Comparison of ENCODE assay signal across 23 mouse cellular contexts in the genomic region with DNA sequence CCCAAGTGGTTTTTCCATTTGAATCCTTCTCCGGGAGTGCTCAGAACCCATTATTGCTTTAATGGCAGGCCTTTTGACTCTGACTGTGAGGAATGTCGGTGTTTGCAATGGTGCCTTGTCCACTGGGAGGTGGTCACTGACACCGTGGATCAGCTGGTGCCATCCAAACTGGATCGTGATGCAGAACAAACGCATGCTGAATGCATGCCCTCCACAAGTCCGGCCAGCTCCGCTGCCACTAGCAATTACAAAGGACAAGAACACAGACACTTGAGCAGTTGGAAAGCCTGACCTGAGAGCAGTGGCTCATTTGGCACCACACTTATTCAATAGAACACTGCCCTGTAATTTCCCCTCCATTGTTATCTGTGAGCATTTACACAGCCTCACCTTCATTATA. TPM values are rescaled to one million over a fixed set of nuclear protein-coding genes. Genes with fewer than 3 reads are reported as not detected.
"Had no signal": no experiment of that assay in that cellular context is flagged by ENCODE, and none has a peak within 500 bp of the region (broad histone marks: within the 10 kb centered on the region; RNA-seq: fewer than 3 reads in every experiment).

No protein-coding gene starts in this region.

- H3K9me3 ChIP-seq: kidney, embryonic 15.5 days; limb, embryonic 12.5 days; limb, embryonic 15.5 days; midbrain, embryonic 12.5 days; midbrain, embryonic 15.5 days; neural tube, embryonic 13.5 days had no signal

- H3K9ac ChIP-seq: kidney, embryonic 15.5 days; limb, embryonic 12.5 days; limb, embryonic 15.5 days; liver, embryonic 14.5 days; liver, postnatal 0 days; lung, embryonic 14.5 days; midbrain, embryonic 12.5 days; midbrain, embryonic 15.5 days; neural tube, embryonic 13.5 days had no signal

- H3K4me3 ChIP-seq: kidney, embryonic 15.5 days; limb, embryonic 12.5 days; limb, embryonic 15.5 days; midbrain, embryonic 12.5 days; midbrain, embryonic 15.5 days; myocyte; neural tube, embryonic 13.5 days had no signal

- H3K27me3 ChIP-seq: kidney, embryonic 15.5 days; limb, embryonic 12.5 days; limb, embryonic 15.5 days; midbrain, embryonic 12.5 days; midbrain, embryonic 15.5 days; neural tube, embryonic 13.5 days had no signal

- H3K36me3 ChIP-seq: kidney, embryonic 15.5 days; limb, embryonic 12.5 days; limb, embryonic 15.5 days; midbrain, embryonic 12.5 days; midbrain, embryonic 15.5 days; neural tube, embryonic 13.5 days had no signal

- DNase-seq: kidney, postnatal 10 days; kidney, postnatal 36 days; left cerebral cortex, postnatal 4 days; liver, postnatal 0 days; lung, embryonic 14.5 days; right cerebral cortex, adult 18-20 months; right cerebral cortex, postnatal 14 days; right cerebral cortex, postnatal 4 days; thymus, adult 2 months; thymus, postnatal 14 days; thymus, postnatal 4 days had no signal

- H3K4me2 ChIP-seq: kidney, embryonic 15.5 days; limb, embryonic 12.5 days; limb, embryonic 15.5 days; liver, embryonic 11.5 days; lung, embryonic 14.5 days; midbrain, embryonic 12.5 days; midbrain, embryonic 15.5 days; neural tube, embryonic 13.5 days had no signal

- ATAC-seq: liver, postnatal 0 days; lung, postnatal 0 days; midbrain, embryonic 15.5 days had no signal

- H3K27ac ChIP-seq: kidney, embryonic 15.5 days; limb, embryonic 12.5 days; limb, embryonic 15.5 days; liver, embryonic 14.5 days; macrophage; midbrain, embryonic 12.5 days; midbrain, embryonic 15.5 days; neural tube, embryonic 13.5 days; stomach, postnatal 0 days had no signal

- H3K4me1 ChIP-seq: kidney, embryonic 15.5 days; limb, embryonic 12.5 days; limb, embryonic 15.5 days; midbrain, embryonic 15.5 days had no signal

RNA-seq across cellular contexts. Expression of gene Adarb2, which starts 10.7 kb away (rescaled TPM):
- polyA plus RNA-seq: lung, postnatal 0 days; macrophage; myocyte; thymus, adult 2 months had no signal
